Mouse (Mus musculus) erythroblast, embryonic 14.5 days (primary cell): ENCODE results near the gene Bmpr2. TPM values are rescaled to one million over a fixed set of nuclear protein-coding genes. Genes with fewer than 3 reads are reported as not detected.

Experiments
- H3K27me3 ChIP-seq: 2 replicates; pipeline ENCODE4 v1.6.1; 2012; ENCODE audit warnings: inconsistent platforms; ENCODE audit not compliant: control insufficient read depth
- H3K36me3 ChIP-seq: 2 replicates; pipeline ENCODE4 v1.6.1; 2012; ENCODE audit warnings: mild to moderate bottlenecking, inconsistent platforms; ENCODE audit not compliant: control insufficient read depth
- H3K4me1 ChIP-seq: 2 replicates; pipeline ENCODE4 v1.6.1; 2012; ENCODE audit warnings: inconsistent platforms; ENCODE audit not compliant: control insufficient read depth
- H3K4me3 ChIP-seq: replicated peaks from 2 replicates; pipeline ENCODE3; 2012; ENCODE audit warnings: moderate library complexity, mild to moderate bottlenecking, inconsistent platforms
- H3K9me3 ChIP-seq: 2 replicates; pipeline ENCODE4 v1.6.1; 2012; ENCODE audit warnings: low read length, inconsistent platforms, mixed read lengths; ENCODE audit not compliant: control insufficient read depth
- GATA1 ChIP-seq: IDR thresholded peaks from 2 replicates; pipeline ENCODE4 v1.6.1; 2012; ENCODE audit warnings: low read length, inconsistent platforms, mixed read lengths
- TAL1 ChIP-seq: IDR thresholded peaks from 3 replicates; pipeline ENCODE4 v1.6.1; 2012; ENCODE audit warnings: low read length, inconsistent platforms, mixed read lengths
- polyA plus RNA-seq: library from polyadenylated mRNA; stranded (reverse); fragments of >175 nt; gene quantifications from 2 replicates; pipeline ENCODE4 v1.2.3, GENCODE M21; 2012

Gene Bmpr2
- polyA plus RNA-seq, 1 experiment = 0.02 TPM

DNA sequence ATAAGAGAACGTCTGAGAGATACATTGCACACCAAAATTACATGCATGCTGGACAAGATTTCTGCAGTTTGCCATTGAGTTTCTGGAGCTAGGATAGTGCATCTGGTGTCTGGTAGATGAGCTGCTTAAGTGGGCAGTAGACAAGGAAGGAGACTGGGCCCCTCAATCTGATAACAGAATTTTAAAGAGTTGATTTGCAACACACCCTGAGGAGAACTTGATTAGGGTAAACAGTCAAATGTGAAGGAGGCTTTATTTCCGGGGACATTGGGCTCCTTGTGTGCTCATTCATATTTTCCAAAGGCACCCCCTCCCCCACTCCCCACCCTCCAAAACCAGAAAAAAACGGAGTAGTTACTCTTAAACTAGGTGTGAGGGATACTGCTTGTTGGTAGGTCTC lies 151.6 kb downstream of the Bmpr2 start:
- TF ChIP-seq TAL1 (no peak), GATA1 (peak; percentile 81)
- H3K36me3 ChIP-seq = no peaks in the 10 kb centered on the region
- H3K27me3 ChIP-seq = no peaks in the 10 kb centered on the region
- peak overlapping the region; percentile 94 for H3K4me3 ChIP-seq
- no peaks in the 10 kb centered on the region for H3K9me3 ChIP-seq
- H3K4me1 ChIP-seq = peaks cover 42% of the 10 kb centered on the region

- Histone ChIP-seq H3K27me3 (no peaks in the 10 kb centered on the region), H3K36me3 (no peaks in the 10 kb centered on the region), H3K4me3 (no peak overlapping the region), H3K9me3 (no peaks in the 10 kb centered on the region), H3K4me1 (peaks cover 42% of the 10 kb centered on the region)
- TF ChIP-seq TAL1 (no peak), GATA1 (no peak)
These were observed 152.8 kb downstream of the Bmpr2 start for GRCm38 (mm10) chr1:59915843-59916610.

- no peak for TF ChIP-seq GATA1
- no peak for TF ChIP-seq TAL1
- H3K4me1 ChIP-seq = peaks cover 40% of the 10 kb centered on the region
- H3K27me3 ChIP-seq = no peaks in the 10 kb centered on the region
- H3K4me3 ChIP-seq = no peak overlapping the region
- no peaks in the 10 kb centered on the region for H3K36me3 ChIP-seq
- no peaks in the 10 kb centered on the region for H3K9me3 ChIP-seq
These were observed 154.2 kb downstream of the Bmpr2 start for GRCm38 (mm10) chr1:59917401-59917800.

GRCm38 (mm10) chr1:59918075-59918474 lies 154.9 kb downstream of the Bmpr2 start:
- Histone ChIP-seq H3K9me3 (no peaks in the 10 kb centered on the region), H3K4me3 (no peak overlapping the region), H3K27me3 (no peaks in the 10 kb centered on the region), H3K36me3 (no peaks in the 10 kb centered on the region), H3K4me1 (peaks cover 37% of the 10 kb centered on the region)
- no peak for TF ChIP-seq GATA1
- no peak for TF ChIP-seq TAL1

DNA sequence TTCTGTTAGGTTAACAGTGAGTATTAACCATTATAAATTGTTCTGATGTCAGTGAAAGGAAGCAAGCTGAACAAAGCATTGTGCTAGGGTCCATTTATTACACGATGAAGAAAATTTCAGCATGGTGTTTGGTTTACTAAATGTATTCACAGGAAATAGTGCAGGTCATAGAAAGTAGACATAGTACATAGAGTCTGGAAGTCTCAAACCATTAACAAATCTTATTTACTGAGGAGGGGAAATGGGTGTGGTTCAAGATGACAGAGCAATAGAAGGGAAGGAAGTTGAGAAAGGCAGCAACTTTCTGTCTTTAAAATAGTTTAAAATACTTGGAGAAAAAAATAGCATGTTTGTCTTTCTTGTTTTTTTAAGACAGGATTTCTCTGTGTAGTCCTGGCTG lies 160.0 kb downstream of the Bmpr2 start:
- no peaks in the 10 kb centered on the region; the same call in 1 of the 2 replicates for H3K36me3 ChIP-seq
- TF ChIP-seq GATA1 (no peak), TAL1 (no peak)

GRCm38 (mm10) chr1:59923673-59924072 lies 160.5 kb downstream of the Bmpr2 start:
- Histone ChIP-seq H3K4me3 (no peak overlapping the region), H3K36me3 (no peaks in the 10 kb centered on the region; the same call in 1 of the 2 replicates), H3K4me1 (peaks cover 8% of the 10 kb centered on the region), H3K27me3 (no peaks in the 10 kb centered on the region), H3K9me3 (no peaks in the 10 kb centered on the region)
- no peak for TF ChIP-seq GATA1
- no peak for TF ChIP-seq TAL1

More for the DNA sequence above, 160.0 kb downstream of the Bmpr2 start:
- Histone ChIP-seq H3K4me3 (no peak overlapping the region), H3K4me1 (peaks cover 11% of the 10 kb centered on the region), H3K27me3 (no peaks in the 10 kb centered on the region), H3K9me3 (no peaks in the 10 kb centered on the region)

DNA sequence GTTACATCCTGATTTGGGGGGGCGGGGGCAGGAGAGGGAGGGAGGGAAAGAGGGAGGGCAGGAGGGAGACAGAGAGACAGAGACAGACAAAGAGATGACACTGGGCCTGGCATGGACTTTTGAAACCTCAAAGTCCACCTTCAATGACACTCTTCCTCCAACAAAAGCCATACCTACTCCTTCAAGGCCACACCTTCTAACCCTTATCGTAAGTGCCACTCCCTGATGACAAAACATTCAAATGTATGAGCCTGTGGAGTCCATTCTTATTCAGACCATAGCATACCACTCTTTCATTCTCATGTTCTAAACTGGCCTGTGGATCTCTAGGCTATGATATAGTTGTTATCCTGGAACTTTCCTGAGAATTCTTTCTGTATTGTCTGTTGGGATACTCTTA lies 161.2 kb downstream of the Bmpr2 start:
- no peaks in the 10 kb centered on the region for H3K27me3 ChIP-seq
- TF ChIP-seq TAL1 (no peak), GATA1 (no peak)
- H3K36me3 ChIP-seq = no peaks in the 10 kb centered on the region; the same call in 1 of the 2 replicates
- H3K9me3 ChIP-seq = no peaks in the 10 kb centered on the region
- no peak overlapping the region for H3K4me3 ChIP-seq
- peaks cover 8% of the 10 kb centered on the region for H3K4me1 ChIP-seq

GRCm38 (mm10) chr1:59926021-59926672 lies 162.9 kb downstream of the Bmpr2 start:
- H3K9me3 ChIP-seq = no peaks in the 10 kb centered on the region
- no peaks in the 10 kb centered on the region; the same call in 1 of the 2 replicates for H3K36me3 ChIP-seq
- no peaks in the 10 kb centered on the region for H3K27me3 ChIP-seq
- peaks cover 8% of the 10 kb centered on the region for H3K4me1 ChIP-seq
- TF ChIP-seq GATA1 (no peak), TAL1 (no peak)
- no peak overlapping the region for H3K4me3 ChIP-seq

DNA sequence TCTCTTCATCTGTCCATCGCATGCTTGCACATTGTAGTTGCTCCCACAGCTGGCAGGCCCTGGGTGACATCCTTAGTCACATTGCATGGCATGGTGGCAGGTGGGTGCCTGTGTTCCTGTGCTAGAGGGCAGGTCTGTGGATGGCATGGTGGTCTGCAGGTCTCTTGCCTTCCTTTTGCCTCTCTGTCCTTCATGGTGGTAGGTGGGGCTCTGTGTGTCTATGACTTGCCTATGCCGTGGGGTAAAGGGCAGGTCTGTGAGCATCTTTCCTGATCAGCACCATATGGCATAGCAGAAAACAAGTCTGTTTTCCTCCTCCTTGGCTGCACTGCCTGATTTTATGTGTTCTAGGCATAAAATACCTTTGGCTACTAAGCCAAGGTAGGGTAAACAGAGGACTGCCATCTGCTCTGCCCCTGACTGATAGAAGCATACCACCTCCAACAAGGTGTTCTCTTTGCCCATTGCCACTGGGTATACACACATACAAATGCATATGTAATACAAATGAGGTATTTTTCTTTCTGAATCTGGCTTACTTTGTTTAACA lies 164.0 kb downstream of the Bmpr2 start:
- no peak for TF ChIP-seq TAL1
- TF ChIP-seq GATA1 = no peak
- H3K9me3 ChIP-seq = no peaks in the 10 kb centered on the region
- no peak overlapping the region for H3K4me3 ChIP-seq
- H3K4me1 ChIP-seq = peaks cover 8% of the 10 kb centered on the region
- no peaks in the 10 kb centered on the region for H3K27me3 ChIP-seq
- H3K36me3 ChIP-seq = no peaks in the 10 kb centered on the region; the same call in 1 of the 2 replicates

Other genes starting within 250 kb of the Bmpr2 start
- not detected in 2 replicates for gene Gm973, start 247.1 kb upstream of the Bmpr2 start, polyA plus RNA-seq
- gene Sumo1, start 92.6 kb upstream of the Bmpr2 start, polyA plus RNA-seq = 9.4 and 12.2 TPM in 2 replicates
- 2.8 and 5.2 TPM in 2 replicates for gene Nop58, start 78.4 kb upstream of the Bmpr2 start, polyA plus RNA-seq
- gene Fam117b, start 149.6 kb downstream of the Bmpr2 start, polyA plus RNA-seq = 0.13 and 0.19 TPM in 2 replicates